8 mouse cellular contexts compared by ENCODE assay signal in the genomic region with DNA sequence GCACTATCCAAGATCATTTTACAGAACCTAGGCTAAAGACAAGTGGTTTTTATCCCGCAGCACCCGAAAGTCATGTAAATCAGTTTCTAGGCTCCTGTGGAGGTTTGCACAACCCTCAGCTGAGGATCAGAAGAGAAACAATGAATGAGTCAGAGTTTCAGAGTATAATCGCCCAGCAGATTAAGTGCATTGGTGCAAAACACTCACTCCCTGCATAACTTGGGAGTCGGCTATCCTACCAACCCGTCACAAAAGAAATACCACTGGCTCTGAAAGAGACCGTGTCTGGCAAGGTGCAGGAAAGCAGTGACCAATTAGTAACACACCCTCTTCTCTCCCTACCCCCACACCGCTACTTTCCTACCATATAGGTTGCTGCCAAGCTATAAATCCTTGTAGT. TPM values are rescaled to one million over a fixed set of nuclear protein-coding genes. Genes with fewer than 3 reads are reported as not detected.
A peak's percentile ranks its signal among the peaks of the same experiment; 100 is the strongest.
DNase-seq lines count a peak whose midpoint lies in the region; ATAC-seq and TF ChIP-seq lines count a peak whose summit lies in the region.

No protein-coding gene starts in this region.

- 4% methylated on average over 7 of the region's 7 CpGs for WGBS in intestine, postnatal 0 days
- 52% methylated on average over 7 of the region's 7 CpGs for WGBS in macrophage (ENCODE audit: missing documents)

- H3K79me2 ChIP-seq in macrophage (ENCODE audit: inconsistent target), result peaks cover 69% of the 10 kb centered on the region

- H3K4me3 ChIP-seq in ES-Bruce4 (ENCODE audit: low read depth, low read length) (peak overlapping the region; percentile 24; the same call in 1 of the 2 replicates), macrophage (ENCODE audit: inconsistent target) (no peak overlapping the region)
- peak overlapping the region; percentile 34 for H3K4me3 ChIP-seq in embryonic fibroblast, embryonic 13.5 days (ENCODE audit: insufficient read depth, low read length)
- H3K4me3 ChIP-seq in intestine, postnatal 0 days (ENCODE audit: low read depth, low read length), result peak overlapping the region; percentile 79; the same call in 1 of the 2 replicates

- no peak for TF ChIP-seq POLR2A in ES-Bruce4 (IDR thresholded peaks at IDR 0.05; ENCODE audit: insufficient read depth, low read length)
- 0 out of 2 replicates have a peak, but pooled peaks have one; percentile 33 for TF ChIP-seq POLR2A in embryonic fibroblast, embryonic 13.5 days (IDR thresholded peaks at IDR 0.05; ENCODE audit: low read depth, low read length)

- H3K27ac ChIP-seq in ES-Bruce4 (ENCODE audit: insufficient read depth, low read length), result peak overlapping the region; percentile 86
- H3K27ac ChIP-seq in embryonic fibroblast, embryonic 13.5 days (ENCODE audit: insufficient read depth, low read length), result peak overlapping the region; percentile 78
- H3K27ac ChIP-seq in intestine, postnatal 0 days (ENCODE audit: low read depth, low read length), result peak overlapping the region; percentile 68
- H3K27ac ChIP-seq in macrophage, result peak overlapping the region; percentile 42

- peak overlapping the region; percentile 76 for H3K4me2 ChIP-seq in intestine, postnatal 0 days (replicated peaks; ENCODE audit: low read depth)

- 0 out of 2 replicates have a peak overlapping the region, but pooled peaks have one; percentile 0 for H3K9ac ChIP-seq in ES-Bruce4 (ENCODE audit: low read depth, poor library complexity, severe bottlenecking)
- H3K9ac ChIP-seq in intestine, postnatal 0 days (ENCODE audit: low read depth, low read length), result no peak overlapping the region

- no peaks in the 10 kb centered on the region for H3K27me3 ChIP-seq in ES-Bruce4 (ENCODE audit: control insufficient read depth, insufficient read depth, low read length, poor library complexity, severe bottlenecking)
- H3K27me3 ChIP-seq in intestine, postnatal 0 days (replicated peaks; ENCODE audit: control insufficient read depth, insufficient read depth, low read length), result no peaks in the 10 kb centered on the region

- no peaks in the 10 kb centered on the region for H3K9me3 ChIP-seq in ES-Bruce4 (replicated peaks; ENCODE audit: control insufficient read depth, insufficient read depth, low read length, poor library complexity, severe bottlenecking)
- no peaks in the 10 kb centered on the region for H3K9me3 ChIP-seq in intestine, postnatal 0 days (ENCODE audit: control insufficient read depth)

- intact Hi-C loops in heart, postnatal 25 days (cut with DNase I), result loop anchor here (5.0 kb wide), 3 partner anchors 36 to 74 kb away; no protein-coding TSS in a partner anchor
- intact Hi-C loops in left cerebral cortex, postnatal 36 days (cut with DNase I), result no loop called here
- intact Hi-C loops in left cerebral cortex, postnatal 10 days (cut with DNase I), result no loop called here

- H3K4me1 ChIP-seq in ES-Bruce4 (ENCODE audit: control insufficient read depth, insufficient read depth, low read length), result no peaks in the 10 kb centered on the region
- H3K4me1 ChIP-seq in embryonic fibroblast, embryonic 13.5 days (ENCODE audit: control insufficient read depth, insufficient read depth, low read length), result peaks cover 3% of the 10 kb centered on the region; the same call in 1 of the 2 replicates
- peaks cover 4% of the 10 kb centered on the region; the same call in 1 of the 2 replicates for H3K4me1 ChIP-seq in intestine, postnatal 0 days (replicated peaks; ENCODE audit: control insufficient read depth, insufficient read depth, low read length)

- TF ChIP-seq CTCF in ES-Bruce4 (IDR thresholded peaks at IDR 0.05; ENCODE audit: low read depth, low read length), result no peak
- no peak for TF ChIP-seq CTCF in embryonic fibroblast, embryonic 13.5 days (IDR thresholded peaks at IDR 0.05; ENCODE audit: borderline replicate concordance, insufficient read depth, low read length)
- no peak for TF ChIP-seq CTCF in intestine, postnatal 0 days (IDR thresholded peaks at IDR 0.05; ENCODE audit: low read depth)

- peak; percentile 39 for DNase-seq in heart, adult 8-10 months (ENCODE audit: low spot score)
- no peak for DNase-seq in heart, postnatal 25 days (ENCODE audit: low spot score)
- DNase-seq in left cerebral cortex, postnatal 36 days (ENCODE audit: low spot score in 2 of 2), result no peak
- no peak for DNase-seq in left cerebral cortex, postnatal 10 days (ENCODE audit: extremely low spot score in 1 of 2, low spot score in 2 of 2)

- H3K36me3 ChIP-seq in ES-Bruce4 (ENCODE audit: control insufficient read depth, insufficient read depth, low read length, poor library complexity, severe bottlenecking), result peaks cover 5% of the 10 kb centered on the region; the same call in 1 of the 2 replicates
- H3K36me3 ChIP-seq in intestine, postnatal 0 days (ENCODE audit: control insufficient read depth, insufficient read depth), result peaks cover 2% of the 10 kb centered on the region; the same call in 1 of the 2 replicates
- no peaks in the 10 kb centered on the region for H3K36me3 ChIP-seq in macrophage (ENCODE audit: inconsistent target)

- TF ChIP-seq EP300 in ES-Bruce4 (IDR thresholded peaks at IDR 0.05; ENCODE audit: insufficient read depth, low read depth, low read length), result no peak

- no peak for ATAC-seq in intestine, postnatal 0 days

RNA-seq across cellular contexts. Expression of gene Ube2h, which starts 3.4 kb away (rescaled TPM):
- 10 to 100 TPM; 59.8 to 73.0 (median 62.5) TPM for total RNA-seq in heart, adult 8-10 months (2022)
- 10 to 100 TPM; 64.4 to 80.8 TPM for total RNA-seq in heart, postnatal 25 days (2021)
- polyA plus RNA-seq in ES-Bruce4 (2011; ENCODE audit: insufficient read depth, insufficient read length, low read depth, missing spikeins), result 64.6 and 68.1 TPM in 2 replicates
- 84.0 and 92.8 TPM in 2 replicates for polyA plus RNA-seq in embryonic fibroblast, embryonic 13.5 days (2011; ENCODE audit: insufficient read length, low read depth, missing spikeins)
- 18.6 and 21.1 TPM in 2 replicates for polyA plus RNA-seq in intestine, postnatal 0 days (2015; fragmentation: Nextera tagmentation; extraction: Ambion mirVana)
- 10 to 100 TPM; 12.8 to 31.3 (median 18.8) TPM for total RNA-seq in macrophage (2018; cell fraction: chromatin; rRNA removed)
- 10 to 100 TPM; 24.0 to 60.3 (median 39.6) TPM for total RNA-seq in macrophage (2018; cell fraction: cytosol; rRNA removed)
- total RNA-seq in macrophage (2018; cell fraction: nucleus; rRNA removed), result 10 to 100 TPM; 23.0 to 51.9 (median 33.3) TPM
- 20.2 to 32.8 TPM (median 32.4 TPM) in 3 replicates for polyA plus RNA-seq in macrophage (2018)
- total RNA-seq in left cerebral cortex, postnatal 36 days (2021), result 10 to 100 TPM; 90.2 to 95.1 TPM
- 10 to 100 TPM; 92.0 to 93.9 TPM for total RNA-seq in left cerebral cortex, postnatal 10 days (2021)
